Mouse (Mus musculus) layer of hippocampus, adult 11-12 months (tissue): ENCODE measurements around the gene Clmp.
A peak's percentile ranks its signal among the peaks of the same experiment; 100 is the strongest.
"Not testable (repeated sequence)": the region's sequence is repeated elsewhere in the genome, so short reads cannot be mapped to it uniquely, and the experiment has no call there.

Experiments used
- DNase-seq: peaks from one replicate; pipeline ENCODE4 v3.0.0; 2022; ENCODE audit warnings: low spot score

Clmp gene

DNA sequence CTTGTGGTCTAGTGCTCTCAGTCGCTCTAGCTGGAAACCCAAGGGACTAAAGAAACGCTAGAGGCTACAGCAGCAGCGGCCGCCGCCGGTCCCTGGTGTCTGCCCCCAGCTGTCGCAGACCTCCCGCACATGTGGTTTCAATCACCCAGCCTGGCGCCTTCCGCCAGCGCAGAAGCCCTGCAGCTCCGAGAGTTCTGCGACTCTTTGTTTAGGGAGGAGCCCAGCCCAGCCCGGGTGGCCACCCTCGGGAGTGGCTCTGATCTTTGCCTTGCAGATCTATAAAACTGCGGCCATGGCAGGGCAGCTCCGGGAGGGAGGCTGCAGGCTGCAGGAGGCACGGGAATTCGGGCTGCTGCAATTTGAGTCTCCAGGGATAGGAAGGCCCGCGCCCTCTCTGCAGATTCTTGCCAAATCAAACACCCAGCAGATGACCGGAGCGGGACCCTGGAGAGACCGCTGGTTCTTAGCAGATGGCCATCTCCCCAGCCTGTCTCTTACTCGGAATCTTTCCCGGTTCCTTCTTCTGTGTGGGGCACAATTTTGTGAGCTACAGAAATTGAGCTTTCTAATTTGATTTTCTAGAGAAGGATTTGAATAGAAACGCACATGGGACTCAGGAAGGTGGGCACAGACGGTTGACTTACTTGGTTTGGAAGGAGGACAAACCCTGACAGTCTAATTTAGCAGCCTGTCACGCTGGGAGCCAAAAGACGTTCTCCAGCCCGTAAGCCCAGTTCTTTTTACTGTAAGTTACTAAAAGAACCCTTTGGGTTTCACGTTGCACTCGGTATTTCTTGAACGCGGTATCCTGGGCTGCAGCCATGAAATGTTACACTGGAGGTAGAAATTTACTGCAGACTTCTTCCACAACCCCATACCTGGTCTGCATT is 45.2 kb downstream of the Clmp start:
- no peak for DNase-seq

DNA sequence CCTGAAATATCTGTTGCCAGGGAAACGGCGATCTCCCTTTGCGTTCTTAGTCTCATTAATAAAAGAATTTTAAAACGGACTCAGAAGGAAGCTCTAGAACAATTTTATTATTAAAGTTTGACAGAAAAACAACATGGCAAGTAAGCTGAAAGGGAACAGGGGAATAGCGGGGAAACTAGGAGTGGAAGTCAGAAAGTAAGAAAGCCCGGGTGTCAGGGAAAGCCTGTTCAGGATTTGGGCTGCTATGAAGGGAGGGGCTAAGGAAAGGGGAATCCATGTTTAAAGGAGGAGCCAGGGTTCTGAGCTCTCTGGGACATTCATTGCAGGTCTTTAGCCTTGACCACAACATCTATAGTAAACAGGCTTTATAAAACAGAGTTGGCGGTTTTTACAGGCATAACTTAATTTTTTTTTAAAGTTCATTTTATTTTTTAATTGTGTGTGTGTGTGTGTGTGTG is 45.9 kb downstream of the Clmp start:
- no peak for DNase-seq

DNA sequence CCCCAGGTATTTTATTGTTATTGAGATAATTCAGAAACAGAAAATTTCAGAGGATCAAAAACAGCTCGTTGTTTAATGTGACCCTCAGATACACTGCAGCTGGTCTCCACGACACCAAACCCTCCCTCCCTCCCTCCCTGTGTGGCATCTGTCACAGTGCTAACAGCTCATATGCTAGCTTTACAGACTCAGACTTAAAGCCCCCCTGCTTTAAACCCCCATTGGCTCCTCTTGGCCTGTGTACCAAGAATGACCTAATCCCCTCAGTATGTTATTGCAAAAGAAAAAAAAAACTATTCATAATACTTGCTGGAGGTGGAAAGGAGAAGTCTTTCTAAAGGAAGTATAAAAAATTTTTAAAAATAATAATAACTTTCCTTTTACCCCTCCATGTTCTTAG is 46.5 kb downstream of the Clmp start:
- DNase-seq, result no peak

DNA sequence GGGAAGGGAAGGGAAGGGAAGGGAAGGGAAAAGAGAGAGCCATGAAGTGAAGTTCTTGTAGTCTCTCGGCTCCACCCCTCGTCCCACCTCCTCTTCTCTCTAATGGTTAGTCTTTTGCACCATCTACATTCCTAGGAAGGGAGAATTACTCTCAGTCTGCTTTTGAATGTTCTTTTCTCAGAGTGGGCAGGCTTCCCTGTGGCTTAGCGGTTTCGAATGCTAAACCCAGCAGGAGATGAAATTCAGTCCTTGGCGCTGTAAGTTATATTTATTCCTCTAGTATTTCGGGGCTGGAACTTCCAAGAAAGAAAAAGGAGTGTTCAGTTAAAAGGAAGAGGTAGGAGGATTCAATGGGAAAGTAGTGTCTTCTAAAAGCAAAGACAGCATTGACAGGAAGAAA is 51.4 kb downstream of the Clmp start:
- DNase-seq, result no peak

GRCm38 (mm10) chr9:40743525-40744034 is 57.8 kb downstream of the Clmp start:
- no peak for DNase-seq

- no peak for DNase-seq
Observed at GRCm38 (mm10) chr9:40744233-40744632, 58.5 kb downstream of the Clmp start.

GRCm38 (mm10) chr9:40746796-40747195 is 61.0 kb downstream of the Clmp start:
- no peak for DNase-seq

GRCm38 (mm10) chr9:40747249-40747648 is 61.5 kb downstream of the Clmp start:
- no peak for DNase-seq

GRCm38 (mm10) chr9:40749832-40750620 is 64.3 kb downstream of the Clmp start:
- peak; percentile 64 for DNase-seq

GRCm38 (mm10) chr9:40751749-40752148 is 66.0 kb downstream of the Clmp start:
- no peak for DNase-seq

DNA sequence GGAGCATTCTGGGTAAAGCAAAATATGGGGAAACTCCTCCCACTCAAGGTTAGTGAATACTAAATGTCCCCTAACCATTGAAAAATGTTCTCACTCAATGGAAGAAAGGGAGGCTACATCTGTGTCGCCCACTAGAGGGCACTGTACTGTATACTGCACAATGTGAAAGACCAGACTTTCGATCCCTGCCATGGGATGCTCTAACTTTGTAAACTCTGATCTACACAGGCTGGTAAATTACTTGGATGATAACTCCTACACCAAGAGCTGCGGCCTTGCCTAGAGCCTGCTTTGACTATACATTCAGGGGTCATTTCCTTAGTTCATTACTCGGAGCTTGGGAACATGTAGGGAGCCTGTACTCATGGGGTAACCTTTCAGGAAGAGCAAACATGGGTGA is 70.6 kb downstream of the Clmp start:
- DNase-seq, result peak; percentile 72

DNA sequence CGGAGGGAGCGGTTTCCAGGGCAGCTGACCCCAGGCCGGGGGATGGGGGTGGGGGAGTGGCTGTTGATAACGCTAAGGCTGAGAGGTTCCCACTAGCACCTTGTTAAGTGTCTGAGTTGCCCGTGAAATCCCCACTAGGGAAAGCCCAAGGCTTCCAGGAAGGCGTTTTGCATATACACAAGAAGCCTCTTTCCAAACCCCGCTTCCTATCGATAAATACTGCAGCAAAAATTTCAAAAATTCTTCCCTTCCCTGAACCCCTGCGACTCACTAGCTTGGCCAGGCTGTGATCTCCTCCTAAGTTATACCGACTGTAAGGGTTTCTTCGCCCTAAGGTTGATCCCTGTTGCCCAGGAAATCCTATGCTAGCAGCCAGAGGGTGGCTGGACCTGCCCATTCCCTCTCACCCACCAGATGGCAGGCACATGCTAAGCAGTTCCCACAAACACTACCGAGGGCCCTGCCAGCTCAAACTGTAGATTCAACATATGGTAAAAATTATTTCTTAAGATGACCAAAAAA is 71.4 kb downstream of the Clmp start:
- peak; percentile 58 for DNase-seq

- DNase-seq, result peak; percentile 86
Observed at GRCm38 (mm10) chr9:40757685-40758270, 72.0 kb downstream of the Clmp start.

DNA sequence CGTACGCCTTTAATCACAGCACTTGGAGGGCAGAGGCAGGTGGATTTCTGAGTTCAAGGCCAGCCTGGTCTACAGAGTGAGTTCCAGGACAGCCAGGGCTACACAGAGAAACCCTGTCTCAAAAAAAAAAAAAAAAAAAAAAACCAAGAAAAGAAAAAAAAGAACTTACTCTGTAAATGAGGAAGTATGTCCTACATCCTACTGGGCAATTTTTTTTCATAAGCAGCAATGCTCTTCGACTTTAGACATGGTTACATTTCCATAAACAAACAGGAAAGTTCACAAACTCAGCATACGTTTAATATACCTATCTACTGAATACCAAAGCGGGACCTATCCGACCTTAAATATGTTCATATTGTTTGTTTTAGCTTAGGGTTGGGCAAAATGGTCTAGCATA is 76.6 kb downstream of the Clmp start:
- no peak for DNase-seq

DNA sequence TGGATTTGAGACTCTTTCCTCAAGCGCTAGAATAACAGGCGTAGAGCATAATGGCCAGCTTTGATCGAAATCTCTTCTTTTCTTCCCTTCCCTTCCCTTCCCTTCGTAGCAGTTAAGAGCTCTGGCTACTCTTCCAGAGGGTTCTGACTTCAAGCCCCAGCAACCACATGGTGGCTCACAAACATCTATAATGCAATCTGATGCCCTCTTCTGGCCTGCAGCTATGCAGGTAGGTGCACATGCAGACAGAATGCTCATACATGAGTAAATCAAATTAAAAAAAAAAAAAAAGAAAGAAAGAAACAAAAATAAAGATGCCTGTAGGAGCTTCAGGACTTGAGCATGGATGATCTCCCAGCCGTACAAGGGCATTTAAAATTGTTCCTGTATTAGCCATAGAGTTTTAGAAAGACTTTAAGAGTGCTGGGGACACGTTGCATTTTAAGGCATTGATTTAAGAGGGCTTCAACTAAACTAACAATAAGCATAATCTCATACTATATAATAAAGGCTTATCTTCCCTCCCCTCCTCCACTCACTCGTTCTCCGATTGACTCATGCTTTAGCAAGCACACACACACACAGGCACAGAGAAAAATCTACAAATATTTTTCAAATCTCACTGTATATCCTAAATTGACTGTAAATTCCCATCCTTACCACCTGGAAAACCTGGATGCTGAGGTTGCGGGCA is 79.3 kb downstream of the Clmp start:
- no peak for DNase-seq

DNA sequence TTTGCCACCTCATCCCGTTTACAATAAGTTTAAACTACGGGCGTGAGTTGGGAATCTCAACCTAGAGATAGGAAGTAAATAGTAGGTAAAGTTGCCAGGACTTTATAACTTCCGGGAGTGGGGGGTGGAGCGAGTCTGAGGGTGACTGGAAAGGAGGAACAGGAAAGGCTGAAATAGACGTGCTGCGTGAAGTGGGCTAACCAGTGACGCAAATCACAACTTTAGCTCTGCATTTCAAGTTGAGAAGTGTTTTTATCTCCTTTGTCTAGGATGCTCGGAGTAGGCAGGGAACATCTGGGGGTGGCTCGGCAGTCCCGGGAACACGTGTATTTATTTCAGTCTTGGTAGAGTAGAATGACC is 79.8 kb downstream of the Clmp start:
- DNase-seq, result peak; percentile 37

- DNase-seq, result no peak
Observed at GRCm38 (mm10) chr9:40766058-40766605, 80.4 kb downstream of the Clmp start.

DNA sequence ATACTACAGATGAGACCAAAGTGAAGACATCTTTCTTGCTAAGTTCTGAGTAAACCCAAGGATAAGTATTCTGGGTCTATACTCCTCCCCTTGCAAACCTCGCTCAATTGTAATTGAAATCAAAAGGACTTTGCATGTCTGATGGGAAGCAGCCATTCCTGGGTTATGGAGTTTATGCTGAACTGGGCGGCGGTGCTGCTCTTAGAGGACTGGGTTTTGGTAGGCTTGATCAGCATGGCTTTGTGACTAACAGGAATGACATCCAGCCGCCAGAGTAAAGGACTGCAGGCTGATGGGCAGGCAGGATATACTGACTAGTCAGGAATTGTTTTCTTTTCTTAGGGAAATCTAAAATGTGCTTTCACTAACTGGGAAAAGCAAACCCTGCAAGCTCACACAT is 82.2 kb downstream of the Clmp start:
- no peak for DNase-seq

- DNase-seq, result no peak
Observed at GRCm38 (mm10) chr9:40772246-40772645, 86.5 kb downstream of the Clmp start.

GRCm38 (mm10) chr9:40773142-40773541 is 87.4 kb downstream of the Clmp start:
- DNase-seq, result not testable (repeated sequence)

- DNase-seq, result no peak
Observed at GRCm38 (mm10) chr9:40773869-40774268, 88.1 kb downstream of the Clmp start.
